ENCODE assay signal across 15 mouse cellular contexts in the genomic region with DNA sequence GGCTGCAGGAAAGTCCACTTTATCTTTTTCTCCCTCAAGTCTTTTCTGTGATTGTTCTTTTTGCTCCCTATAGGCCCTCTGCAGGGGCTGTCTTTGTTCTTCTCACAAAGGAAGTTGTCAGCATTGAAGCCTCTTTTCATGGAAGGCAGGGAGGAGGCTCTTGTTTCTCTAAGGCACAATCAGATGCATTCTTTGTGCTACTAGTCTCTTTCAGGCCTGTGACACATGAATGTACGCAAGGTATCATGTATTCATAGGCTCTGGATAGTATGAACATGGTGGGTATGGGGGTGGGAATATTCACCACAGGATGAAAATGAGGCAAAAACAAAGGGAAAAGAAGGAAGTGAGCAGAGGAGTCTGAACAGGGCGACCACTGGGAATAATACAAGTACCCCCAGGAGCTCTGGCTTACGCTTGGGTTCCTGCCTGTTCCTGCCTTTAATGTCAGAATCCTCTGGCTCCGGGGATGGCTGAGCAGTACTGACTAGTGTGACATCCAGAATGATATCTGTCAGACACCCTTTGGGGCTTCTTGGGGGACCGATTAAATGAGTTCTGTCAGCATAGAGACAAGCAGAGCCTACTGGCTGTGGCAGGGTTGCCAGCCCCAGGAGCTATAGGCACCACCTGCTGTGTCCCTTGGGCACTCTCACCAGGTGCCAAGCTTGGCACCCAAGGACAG.
A peak's percentile ranks its signal among the peaks of the same experiment; 100 is the strongest.
DNase-seq lines count a peak whose midpoint lies in the region; ATAC-seq and TF ChIP-seq lines count a peak whose summit lies in the region.
"Had no signal": no experiment of that assay in that cellular context is flagged by ENCODE, and none has a peak within 500 bp of the region (broad histone marks: within the 10 kb centered on the region; RNA-seq: fewer than 3 reads in every experiment).

No protein-coding gene starts in this region.

- H3K9me3 ChIP-seq in neural tube, embryonic 12.5 days, result no peaks in the 10 kb centered on the region
- H3K9me3 ChIP-seq in embryonic facial prominence, embryonic 11.5 days (replicated peaks; ENCODE audit: control insufficient read depth, low read length), result no peaks in the 10 kb centered on the region
- H3K9me3 ChIP-seq in forebrain, postnatal 0 days (ENCODE audit: low read length), result no peaks in the 10 kb centered on the region
- H3K9me3 ChIP-seq: stomach, embryonic 15.5 days had no signal

- no peaks in the 10 kb centered on the region for H3K27me3 ChIP-seq in neural tube, embryonic 12.5 days (replicated peaks)
- H3K27me3 ChIP-seq in embryonic facial prominence, embryonic 11.5 days (ENCODE audit: control insufficient read depth, insufficient read depth, low read length), result no peaks in the 10 kb centered on the region
- H3K27me3 ChIP-seq in forebrain, postnatal 0 days (ENCODE audit: insufficient read depth, low read length), result no peaks in the 10 kb centered on the region
- H3K27me3 ChIP-seq: stomach, embryonic 15.5 days had no signal

- ATAC-seq in neural tube, embryonic 12.5 days (ENCODE audit: low FRiP score, low read depth), result 0 out of 2 replicates have a peak, but pooled peaks have one; percentile 7
- peak; percentile 39; the same call in 1 of the 2 replicates for ATAC-seq in embryonic facial prominence, embryonic 11.5 days (replicated peaks; ENCODE audit: insufficient number of reproducible peaks, low FRiP score, low TSS enrichment, low read depth)
- ATAC-seq in forebrain, postnatal 0 days, result peak; percentile 73; the same call in 1 of the 2 replicates
- no peak for ATAC-seq in monocyte, adult 5-6 weeks (replicated peaks; ENCODE audit: insufficient number of reproducible peaks, low FRiP score, low TSS enrichment, poor library complexity, severe bottlenecking)
- no peak for ATAC-seq in megakaryocyte progenitor cell, adult 5-6 weeks (replicated peaks; ENCODE audit: poor library complexity)
- ATAC-seq: CD4-positive, CD25-positive, alpha-beta regulatory T cell, adult 4 months; lung, postnatal 0 days had no signal

- 30% methylated on average over 5 of the region's 5 CpGs for WGBS in neural tube, embryonic 12.5 days
- WGBS in embryonic facial prominence, embryonic 11.5 days, result 42% methylated on average over 5 of the region's 5 CpGs
- WGBS in forebrain, postnatal 0 days, result 28% methylated on average over 5 of the region's 5 CpGs

- peaks cover 5% of the 10 kb centered on the region; the same call in 1 of the 2 replicates for H3K4me1 ChIP-seq in neural tube, embryonic 12.5 days
- H3K4me1 ChIP-seq in embryonic facial prominence, embryonic 11.5 days (ENCODE audit: control insufficient read depth, insufficient read depth, low read length), result no peaks in the 10 kb centered on the region
- no peaks in the 10 kb centered on the region for H3K4me1 ChIP-seq in forebrain, postnatal 0 days (ENCODE audit: insufficient read depth)
- H3K4me1 ChIP-seq: stomach, embryonic 15.5 days had no signal

- H3K27ac ChIP-seq in neural tube, embryonic 12.5 days, result no peak overlapping the region
- H3K27ac ChIP-seq in embryonic facial prominence, embryonic 11.5 days (replicated peaks; ENCODE audit: low read depth, low read length), result no peak overlapping the region
- H3K27ac ChIP-seq in forebrain, postnatal 0 days (ENCODE audit: low read depth, low read length), result no peak overlapping the region
- H3K27ac ChIP-seq: layer of hippocampus, adult 2 months; stomach, embryonic 15.5 days had no signal

- no peak overlapping the region for H3K9ac ChIP-seq in neural tube, embryonic 12.5 days
- H3K9ac ChIP-seq in embryonic facial prominence, embryonic 11.5 days (replicated peaks; ENCODE audit: low read length), result no peak overlapping the region
- no peak overlapping the region for H3K9ac ChIP-seq in forebrain, postnatal 0 days
- H3K9ac ChIP-seq: stomach, embryonic 15.5 days had no signal

- DNase-seq in neural tube, embryonic 10.5 days (ENCODE audit: extremely low spot score, low spot score), result no peak
- no peak for DNase-seq in embryonic facial prominence, embryonic 11.5 days (ENCODE audit: low spot score)
- DNase-seq in forebrain, postnatal 0 days, result no peak
- DNase-seq in retina, embryonic 14.5 days (ENCODE audit: low spot score), result peak; percentile 20
- no peak for DNase-seq in thymus, postnatal 36 days
- DNase-seq: cerebellum, adult 18-20 months; gastrocnemius, postnatal 36 days; thymus, postnatal 4 days had no signal

- no peak for TF ChIP-seq CTCF in forebrain, postnatal 0 days (IDR thresholded peaks at IDR 0.05; ENCODE audit: low read depth)

- no peak overlapping the region for H3K4me2 ChIP-seq in neural tube, embryonic 12.5 days (replicated peaks)
- H3K4me2 ChIP-seq in embryonic facial prominence, embryonic 11.5 days (ENCODE audit: low read depth, low read length), result no peak overlapping the region
- no peak overlapping the region for H3K4me2 ChIP-seq in forebrain, postnatal 0 days (ENCODE audit: low read depth)
- H3K4me2 ChIP-seq: stomach, embryonic 15.5 days had no signal

- no peak overlapping the region for H3K4me3 ChIP-seq in neural tube, embryonic 12.5 days
- H3K4me3 ChIP-seq in embryonic facial prominence, embryonic 11.5 days (ENCODE audit: low read depth, low read length), result no peak overlapping the region
- H3K4me3 ChIP-seq in forebrain, postnatal 0 days (ENCODE audit: low read depth, low read length), result no peak overlapping the region
- H3K4me3 ChIP-seq: layer of hippocampus, adult 2 months; stomach, embryonic 15.5 days had no signal

- H3K36me3 ChIP-seq in neural tube, embryonic 12.5 days, result no peaks in the 10 kb centered on the region
- no peaks in the 10 kb centered on the region for H3K36me3 ChIP-seq in embryonic facial prominence, embryonic 11.5 days (replicated peaks; ENCODE audit: control insufficient read depth, insufficient read depth, low read depth, low read length)
- no peaks in the 10 kb centered on the region for H3K36me3 ChIP-seq in forebrain, postnatal 0 days (ENCODE audit: insufficient read depth)
- H3K36me3 ChIP-seq: stomach, embryonic 15.5 days had no signal

Comparison
In these comparisons a context has a peak if more than half of its experiments do, and no peak if none do; other contexts are left out.
1. ATAC-seq: peak in neural tube, embryonic 12.5 days (single experiment), embryonic facial prominence, embryonic 11.5 days (single experiment) and forebrain, postnatal 0 days (single experiment); none in monocyte, adult 5-6 weeks (single experiment) and megakaryocyte progenitor cell, adult 5-6 weeks (single experiment).